Mouse (Mus musculus): ENCODE data around the gene Vav3.

Vav3 gene

DNA sequence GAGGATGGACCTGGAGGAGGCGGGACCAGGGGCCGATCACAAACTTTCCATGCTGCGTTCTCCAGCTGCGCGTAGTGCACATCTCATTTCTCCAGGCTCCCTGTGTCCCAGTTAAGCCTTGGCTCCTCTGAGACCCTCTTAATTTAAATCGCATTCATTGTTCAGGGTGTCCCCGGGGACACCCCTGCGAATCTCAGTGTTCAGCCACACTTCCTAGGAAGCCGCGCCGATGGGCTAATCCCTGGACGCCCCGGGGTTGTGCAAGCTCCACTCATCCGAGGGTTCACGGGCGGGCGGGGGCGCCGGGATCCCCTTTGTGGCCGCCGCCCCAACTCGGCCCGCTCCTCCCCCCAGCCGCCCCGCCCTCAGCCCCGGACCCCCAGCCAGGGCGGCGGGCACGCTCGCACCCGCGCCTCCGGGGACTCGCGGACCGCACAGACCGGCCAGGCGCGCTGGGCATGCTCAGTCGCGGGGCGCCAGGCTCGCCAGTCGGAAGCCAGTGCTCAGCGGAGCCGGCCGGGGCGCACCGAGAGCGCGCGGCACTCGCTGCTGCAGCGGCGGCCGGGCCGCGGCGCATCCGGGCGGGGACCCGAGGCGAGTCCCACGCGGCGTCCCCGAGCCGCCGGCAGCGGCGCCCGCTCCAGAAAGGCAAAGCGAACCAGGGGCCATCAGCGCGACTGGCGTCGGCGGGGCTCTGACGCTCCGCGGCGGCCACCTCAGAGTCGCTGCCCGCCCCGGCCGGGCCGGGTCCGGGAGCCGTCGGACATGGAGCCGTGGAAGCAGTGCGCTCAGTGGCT lies at the start of gene Vav3:
Vav3 (plus strand) TSS at position 380 of the 797 bp plus-strand sequence.
- DNase-seq (ENCODE audit: low spot score in 2 of 2), result peak in 1 of 2 experiments; percentile 48

DNA sequence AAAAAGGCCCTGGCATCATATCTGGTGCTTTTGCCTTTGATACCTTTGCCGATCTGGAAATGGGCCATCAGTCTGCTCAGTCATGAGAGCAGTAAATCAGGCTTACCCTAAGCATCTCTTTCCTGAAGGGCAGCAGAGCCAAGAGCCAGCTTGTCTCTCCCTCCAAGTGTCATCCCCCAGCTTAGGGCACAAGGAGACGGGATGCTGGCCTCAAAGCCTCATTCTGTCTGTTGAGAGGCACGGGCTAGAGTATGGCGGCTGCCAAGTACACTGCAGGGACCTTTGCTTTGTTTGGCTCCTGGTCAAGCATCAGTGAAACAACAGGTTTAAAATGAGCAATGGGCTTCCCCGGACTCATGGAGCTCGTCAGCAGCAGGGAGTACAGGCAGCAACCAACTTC lies 41.6 kb upstream of the Vav3 start:
- DNase-seq (ENCODE audit: low spot score in 2 of 2), result peak in 1 of 2 experiments; percentile 60

DNA sequence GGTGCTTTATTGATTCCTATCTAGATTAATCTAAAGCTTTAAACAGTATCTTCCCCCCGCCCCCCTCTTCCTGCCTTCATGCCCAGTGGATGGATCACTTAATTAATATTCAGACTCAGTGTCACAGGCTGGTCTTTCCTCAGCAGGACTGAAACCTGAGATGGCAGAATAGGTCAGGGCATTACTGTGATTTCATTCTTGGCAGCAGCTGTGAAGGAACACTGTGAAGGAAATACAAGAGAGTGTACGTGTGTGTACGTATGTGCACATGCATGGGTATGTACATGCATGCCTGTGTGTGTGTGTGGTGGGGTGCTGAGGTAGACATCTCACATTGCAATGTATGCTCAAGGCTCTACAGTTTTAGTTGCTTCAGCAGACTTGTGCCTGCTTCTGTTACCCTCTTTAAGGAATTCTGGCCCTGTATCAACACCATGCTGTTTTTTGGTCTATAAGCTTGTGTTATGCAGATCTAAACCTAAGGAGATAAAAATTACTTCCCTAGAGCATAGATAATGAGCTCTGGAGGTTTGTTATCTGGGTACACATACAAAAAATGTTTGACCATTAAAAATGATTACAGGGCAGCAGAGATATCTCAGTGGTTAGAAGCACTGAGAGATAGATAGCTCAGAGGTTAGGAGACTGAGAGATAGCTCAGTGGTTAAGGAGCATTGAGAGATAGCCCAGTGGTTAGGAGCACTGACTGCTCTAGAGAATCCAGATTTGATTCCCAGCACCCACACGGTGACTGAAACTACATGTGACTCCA lies 41.0 kb upstream of the Vav3 start:
- DNase-seq (ENCODE audit: low spot score in 2 of 2), result no peak

GRCm38 (mm10) chr3:109302059-109302458 lies 38.4 kb upstream of the Vav3 start:
- no peak for DNase-seq (ENCODE audit: low spot score in 2 of 2)

- peak in 1 of 2 experiments; percentile 8 for DNase-seq (ENCODE audit: low spot score in 2 of 2)
Measured at GRCm38 (mm10) chr3:109307406-109307805, 33.0 kb upstream of the Vav3 start.

- DNase-seq (ENCODE audit: low spot score in 2 of 2), result no peak
Measured at GRCm38 (mm10) chr3:109308468-109308867, 32.0 kb upstream of the Vav3 start.

GRCm38 (mm10) chr3:109309317-109310265 lies 30.9 kb upstream of the Vav3 start:
- no peak for DNase-seq (ENCODE audit: low spot score in 2 of 2)

- no peak for DNase-seq (ENCODE audit: low spot score in 2 of 2)
Measured at GRCm38 (mm10) chr3:109311172-109311824, 29.2 kb upstream of the Vav3 start.

DNA sequence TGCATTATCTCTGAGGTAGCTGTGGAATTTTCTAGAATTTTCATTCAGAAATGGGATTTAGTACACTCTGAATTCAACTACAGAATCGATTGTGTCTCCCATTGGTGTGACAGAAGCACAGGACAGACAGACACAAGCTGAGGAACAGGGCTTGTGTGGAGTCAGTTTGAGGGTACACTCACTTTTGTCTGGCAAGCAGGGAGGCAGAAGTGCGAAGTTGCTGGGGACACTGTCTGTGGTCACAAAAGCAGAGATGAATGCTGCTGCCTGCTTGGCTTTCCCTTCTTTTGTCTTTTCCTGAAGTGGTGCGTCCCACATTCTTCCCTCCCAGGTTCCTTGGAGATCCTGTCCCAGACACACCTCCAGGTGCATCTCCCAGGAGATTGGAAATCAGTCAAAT lies 28.6 kb upstream of the Vav3 start:
- no peak for DNase-seq (ENCODE audit: low spot score in 2 of 2)

DNA sequence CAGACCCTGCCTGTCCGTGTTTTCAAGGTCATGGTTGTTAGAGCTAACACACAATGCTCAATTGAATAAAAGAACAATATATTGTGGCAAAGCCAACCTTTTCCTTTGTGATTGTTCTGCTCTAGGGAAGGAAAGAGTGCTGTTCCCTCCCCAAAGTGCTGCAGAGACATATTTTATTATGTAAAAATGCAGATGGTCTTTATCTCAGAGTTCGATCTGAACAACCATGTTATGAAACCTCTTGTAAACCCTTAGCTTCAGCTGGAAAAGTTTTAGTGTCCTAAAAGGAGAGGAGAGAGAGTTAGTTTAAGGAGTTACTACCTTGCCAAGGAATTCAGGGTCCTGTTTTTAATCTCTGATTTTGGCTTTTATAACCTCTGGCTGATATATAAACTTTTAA lies 27.0 kb upstream of the Vav3 start:
- no peak for DNase-seq (ENCODE audit: low spot score in 2 of 2)

DNA sequence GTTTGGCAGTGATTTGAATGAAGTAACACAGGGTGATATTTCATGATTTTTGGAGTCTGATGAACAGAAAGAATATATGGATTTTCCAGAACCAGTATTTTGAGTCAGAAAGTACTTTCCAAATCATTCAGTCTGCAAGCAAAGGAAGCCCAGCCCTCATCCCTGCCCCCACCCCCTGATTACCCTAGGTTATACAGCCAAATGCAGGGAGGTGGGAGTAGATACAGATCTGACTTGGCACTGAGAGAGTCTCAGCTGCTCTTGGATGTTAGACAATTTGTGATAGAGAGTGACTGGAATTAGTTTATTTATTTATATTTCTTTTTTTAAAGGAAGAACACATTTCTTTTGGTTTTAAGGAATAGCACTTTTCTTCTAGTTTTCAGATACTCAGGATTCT lies 18.2 kb upstream of the Vav3 start:
- DNase-seq (ENCODE audit: low spot score in 2 of 2), result no peak

DNA sequence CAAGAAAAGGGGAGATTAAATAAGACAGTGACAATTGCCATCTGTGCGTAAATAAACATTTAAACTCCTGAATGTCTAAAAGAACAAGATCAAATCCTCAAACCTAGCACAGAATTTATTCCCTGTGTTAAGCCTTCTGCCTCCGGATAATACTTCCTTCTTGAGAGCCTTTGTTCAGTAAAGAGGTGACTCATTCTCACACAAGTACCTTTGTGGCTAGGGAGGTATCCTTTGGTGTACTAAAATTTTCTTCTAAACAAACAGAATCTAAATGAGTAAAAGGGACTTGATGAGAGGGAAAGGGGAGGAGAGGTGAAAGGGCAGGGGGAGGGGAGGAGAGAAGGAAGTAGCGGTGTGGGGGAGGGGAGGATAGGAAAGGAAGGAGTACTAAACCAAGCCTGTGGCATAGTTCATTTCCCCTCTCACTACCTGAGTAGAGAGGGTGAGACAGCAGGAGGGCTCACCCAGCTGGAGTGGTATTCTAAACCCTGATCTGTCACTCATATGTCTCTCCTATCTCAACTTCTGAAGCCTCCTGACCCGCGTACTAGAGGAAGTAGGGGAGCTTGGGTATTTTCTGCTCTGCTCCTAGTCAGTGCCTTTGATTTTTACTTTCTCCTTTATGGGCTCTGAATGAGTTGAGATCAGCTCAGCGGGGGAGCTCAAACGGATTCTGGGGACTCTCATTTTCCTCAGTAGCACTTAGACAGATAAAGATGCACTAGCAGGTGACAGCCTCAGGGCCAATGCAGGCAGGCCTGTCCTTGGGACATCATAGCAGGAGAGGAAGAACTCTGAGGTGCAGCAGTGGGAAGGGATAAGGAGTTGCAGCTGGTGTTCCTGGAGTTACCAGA lies 16.8 kb upstream of the Vav3 start:
- no peak for DNase-seq (ENCODE audit: low spot score in 2 of 2)

GRCm38 (mm10) chr3:109327128-109327527 lies 13.3 kb upstream of the Vav3 start:
- no peak for DNase-seq (ENCODE audit: low spot score in 2 of 2)

DNA sequence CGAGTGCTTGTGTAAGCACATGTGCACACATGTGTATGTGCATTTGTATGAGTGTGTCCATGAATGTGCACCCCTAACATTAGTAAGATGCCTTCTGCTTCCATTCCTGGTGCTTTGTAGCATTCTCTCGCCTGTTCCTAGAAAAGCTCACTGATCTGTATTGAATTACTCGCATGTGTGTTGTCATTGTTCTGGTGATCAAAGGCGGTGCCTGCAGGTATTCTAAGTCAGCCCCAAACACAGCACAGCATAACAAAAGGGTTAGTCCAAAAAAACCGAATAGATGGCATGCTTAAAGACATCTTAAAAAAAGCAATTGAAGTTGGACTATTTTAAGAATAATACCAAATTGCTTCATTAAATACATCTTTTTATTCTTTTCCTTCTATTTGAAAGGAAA lies 7.7 kb upstream of the Vav3 start:
- no peak for DNase-seq (ENCODE audit: low spot score in 2 of 2)

DNA sequence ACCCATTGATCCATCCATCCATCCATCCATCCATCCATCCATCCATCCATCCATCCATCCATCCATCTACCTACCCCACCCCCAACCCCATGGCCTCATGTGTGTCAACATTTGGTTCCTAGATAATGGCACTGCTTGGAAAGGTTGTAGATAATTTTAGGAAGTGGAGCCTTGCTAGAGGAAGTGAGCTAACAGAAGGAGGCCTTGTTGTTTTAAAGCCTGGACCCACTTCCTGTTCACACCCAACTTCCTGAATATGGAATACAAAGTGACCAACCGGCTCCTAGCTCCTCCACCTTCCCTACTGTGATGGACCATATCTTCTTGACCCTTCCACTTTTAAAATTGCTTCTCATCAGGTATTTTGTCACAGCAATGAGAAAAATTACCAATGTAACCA lies 5.0 kb upstream of the Vav3 start:
- no peak for DNase-seq (ENCODE audit: low spot score in 2 of 2)

DNA sequence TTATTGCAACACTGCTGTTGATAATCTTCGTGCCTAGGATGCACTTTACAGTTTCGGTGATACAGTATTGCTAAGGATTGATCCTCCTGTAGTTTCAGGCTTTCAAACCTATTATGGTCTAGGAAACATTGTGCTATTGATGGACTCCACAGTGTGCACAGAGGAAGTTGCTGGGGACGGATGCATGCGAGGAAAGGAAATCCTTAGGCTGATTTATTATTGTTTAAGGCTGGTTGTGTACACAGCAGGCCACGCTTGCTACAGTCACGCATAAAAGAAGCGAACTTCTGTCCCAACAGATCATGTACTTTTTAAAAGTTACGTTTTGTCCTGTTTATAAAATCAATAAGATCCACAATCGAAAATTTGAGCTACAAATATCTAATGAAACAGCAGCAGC lies 1.2 kb upstream of the Vav3 start:
- no peak for DNase-seq (ENCODE audit: low spot score in 2 of 2)

GRCm38 (mm10) chr3:109339941-109340273 lies 546 bp upstream of the Vav3 start:
- DNase-seq (ENCODE audit: low spot score in 2 of 2), result peak in 1 of 2 experiments; percentile 6

DNA sequence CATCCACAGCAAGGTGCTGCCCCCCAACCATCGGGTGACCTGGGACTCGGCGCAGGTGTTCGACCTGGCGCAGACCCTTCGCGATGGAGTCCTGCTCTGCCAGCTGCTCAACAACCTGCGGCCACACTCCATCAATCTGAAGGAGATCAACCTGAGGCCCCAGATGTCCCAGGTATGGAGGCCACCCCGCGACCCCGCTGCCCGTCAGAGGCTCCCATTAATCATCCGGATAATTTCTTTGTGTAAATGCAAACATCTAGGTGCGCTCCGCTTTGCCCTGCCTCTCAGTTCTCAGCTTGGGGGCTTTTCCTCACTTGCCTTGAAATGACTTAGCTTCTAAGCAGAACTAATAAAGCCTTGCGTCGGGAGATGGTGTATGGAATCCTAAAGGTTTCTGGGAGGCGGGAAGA lies 623 bp downstream of the Vav3 start:
- DNase-seq (ENCODE audit: low spot score in 2 of 2), result peak in 1 of 2 experiments; percentile 22

GRCm38 (mm10) chr3:109341631-109342030 lies 1.2 kb downstream of the Vav3 start:
- DNase-seq (ENCODE audit: low spot score in 2 of 2), result no peak

GRCm38 (mm10) chr3:109351956-109352684 lies 11.7 kb downstream of the Vav3 start:
- no peak for DNase-seq (ENCODE audit: low spot score in 2 of 2)
